Mouse (Mus musculus) hindbrain, embryonic 10.5 days (tissue): ENCODE results near the gene Pvr. TPM values are rescaled to one million over a fixed set of nuclear protein-coding genes. Genes with fewer than 3 reads are reported as not detected.
"Not testable (repeated sequence)": the region's sequence is repeated elsewhere in the genome, so short reads cannot be mapped to it uniquely, and the experiment has no call there.

Experiments
- DNase-seq: peaks from one replicate; pipeline ENCODE4 v3.0.0-alpha.2; 2017; ENCODE audit warnings: low spot score
- H3K27ac ChIP-seq: fragments of 300-500 bp; sonication (generic); 2 replicates; pipeline ENCODE4 v1.5.1; 2016; ENCODE audit warnings: mild to moderate bottlenecking, moderate library complexity
- H3K27me3 ChIP-seq: fragments of 300-500 bp; sonication (generic); 2 replicates; pipeline ENCODE4 v1.6.1; 2016; ENCODE audit warnings: mild to moderate bottlenecking; ENCODE audit not compliant: poor library complexity, insufficient read depth, severe bottlenecking
- H3K36me3 ChIP-seq: fragments of 300-500 bp; sonication (generic); 2 replicates; pipeline ENCODE4 v1.6.1; 2016; ENCODE audit warnings: mild to moderate bottlenecking, moderate library complexity
- H3K4me1 ChIP-seq: fragments of 300-500 bp; sonication (generic); replicated peaks from 2 replicates; pipeline ENCODE4 v1.6.1; 2016; ENCODE audit warnings: mild to moderate bottlenecking
- H3K4me3 ChIP-seq: fragments of 300-500 bp; sonication (generic); 2 replicates; pipeline ENCODE4 v1.5.1; 2016; ENCODE audit warnings: mild to moderate bottlenecking, moderate library complexity
- H3K9me3 ChIP-seq: fragments of 300-500 bp; sonication (generic); 2 replicates; pipeline ENCODE4 v1.6.1; 2016; ENCODE audit warnings: mild to moderate bottlenecking, moderate library complexity
- WGBS: fragments of 180-500 bp; shearing (Covaris S2); methylation state at CpG from one replicate; pipeline ENCODE4 v1.1.7; 2016; 5-methylcytosine and 5-hydroxymethylcytosine counted together
- polyA plus RNA-seq: library from polyadenylated mRNA; unstranded; fragments of >200 nt; fragmentation: Nextera tagmentation; extraction: Ambion mirVana; gene quantifications from 2 replicates; pipeline ENCODE4 v1.2.1, GENCODE M21; 2016

Gene Pvr
- polyA plus RNA-seq, 1 experiment from 2014 or later: 4.4 TPM

GRCm38 (mm10) chr7:19930481-19930880, 9.5 kb upstream of the Pvr start:
- not testable (repeated sequence) for H3K36me3 ChIP-seq, H3K4me3 ChIP-seq, H3K9me3 ChIP-seq, H3K27me3 ChIP-seq, H3K4me1 ChIP-seq, H3K27ac ChIP-seq, DNase-seq
- 80% methylated on average over 6 of the region's 6 CpGs for WGBS

GRCm38 (mm10) chr7:19928486-19928885, 7.5 kb upstream of the Pvr start:
- no peak for DNase-seq
- no peaks in the 10 kb centered on the region for H3K36me3 ChIP-seq
- no peaks in the 10 kb centered on the region for H3K9me3 ChIP-seq
- WGBS: 62% methylated on average over 5 of the region's 5 CpGs
- H3K4me3 ChIP-seq: no peak overlapping the region
- H3K27ac ChIP-seq: no peak overlapping the region
- peaks cover 9% of the 10 kb centered on the region for H3K4me1 ChIP-seq
- 0 out of 2 replicates have a peak, but pooled peaks cover 1% of the 10 kb centered on the region for H3K27me3 ChIP-seq

DNA sequence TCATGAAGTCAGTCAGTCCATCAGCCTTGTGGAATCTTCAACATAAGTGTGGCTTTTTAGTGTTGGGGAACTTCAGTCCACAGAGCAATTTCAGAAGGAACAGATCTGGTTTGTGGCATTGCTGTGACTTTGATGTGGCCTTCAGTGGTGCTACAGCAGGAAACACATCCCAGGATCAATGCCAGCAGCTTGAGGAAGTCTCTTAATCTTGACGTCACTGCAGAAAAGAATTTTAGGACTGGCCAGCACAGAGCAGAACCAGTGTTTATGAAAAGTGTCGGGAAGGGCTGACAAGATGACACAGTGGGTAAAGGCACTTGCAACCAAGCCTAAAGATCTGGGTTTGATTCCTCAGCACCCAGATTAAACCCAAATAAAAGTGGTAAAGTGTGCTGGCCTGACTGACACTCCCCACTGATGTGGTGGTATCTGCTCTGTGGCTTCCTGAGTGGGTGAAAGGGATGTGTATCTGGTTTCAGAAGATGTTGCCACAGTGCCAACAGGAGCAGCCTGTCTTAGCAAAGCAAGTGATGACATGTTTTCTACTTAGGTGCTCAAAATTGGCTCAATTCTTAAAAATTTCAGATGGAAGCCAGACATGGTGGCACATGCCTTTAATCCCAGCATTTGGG, 6.0 kb upstream of the Pvr start:
- Histone ChIP-seq H3K27ac (no peak overlapping the region), H3K4me3 (no peak overlapping the region), H3K4me1 (peaks cover 5% of the 10 kb centered on the region), H3K9me3 (no peaks in the 10 kb centered on the region), H3K36me3 (no peaks in the 10 kb centered on the region), H3K27me3 (0 out of 2 replicates have a peak, but pooled peaks cover 3% of the 10 kb centered on the region)
- 82% methylated on average over 2 of the region's 2 CpGs for WGBS
- DNase-seq: no peak

DNA sequence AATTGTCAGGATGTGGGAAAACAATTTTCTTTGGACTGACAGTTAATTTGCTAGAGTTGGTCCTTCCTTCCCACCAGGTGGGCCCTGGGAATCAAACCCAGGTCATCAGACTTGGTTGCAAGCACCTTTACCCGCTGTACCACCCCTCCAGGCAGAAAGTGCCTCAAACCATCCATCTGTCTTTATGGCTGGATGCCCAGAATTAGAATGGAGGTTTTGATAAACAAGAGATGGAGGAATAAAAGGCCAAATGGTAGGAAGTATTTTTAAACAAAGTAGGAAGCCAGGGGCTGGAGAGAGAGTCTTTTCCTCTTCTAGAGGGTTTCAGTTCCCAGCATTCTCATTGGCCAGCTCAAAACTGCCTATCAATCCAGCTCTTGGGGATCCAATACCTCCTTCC, 4.4 kb upstream of the Pvr start:
- DNase-seq: no peak
- Histone ChIP-seq H3K9me3 (no peaks in the 10 kb centered on the region), H3K36me3 (no peaks in the 10 kb centered on the region), H3K4me1 (peaks cover 13% of the 10 kb centered on the region), H3K27me3 (0 out of 2 replicates have a peak, but pooled peaks cover 3% of the 10 kb centered on the region), H3K4me3 (no peak overlapping the region), H3K27ac (no peak overlapping the region)
- WGBS: 71% methylated on average over 1 of the region's 1 CpGs

- WGBS: 11% methylated on average over 11 of the region's 15 CpGs
- Histone ChIP-seq H3K4me1 (peaks cover 20% of the 10 kb centered on the region), H3K27ac (no peak overlapping the region), H3K36me3 (no peaks in the 10 kb centered on the region), H3K4me3 (no peak overlapping the region), H3K9me3 (no peaks in the 10 kb centered on the region), H3K27me3 (0 out of 2 replicates have a peak, but pooled peaks cover 3% of the 10 kb centered on the region)
- peak; percentile 17 for DNase-seq
Observed at GRCm38 (mm10) chr7:19923797-19924196, 2.8 kb upstream of the Pvr start.

DNA sequence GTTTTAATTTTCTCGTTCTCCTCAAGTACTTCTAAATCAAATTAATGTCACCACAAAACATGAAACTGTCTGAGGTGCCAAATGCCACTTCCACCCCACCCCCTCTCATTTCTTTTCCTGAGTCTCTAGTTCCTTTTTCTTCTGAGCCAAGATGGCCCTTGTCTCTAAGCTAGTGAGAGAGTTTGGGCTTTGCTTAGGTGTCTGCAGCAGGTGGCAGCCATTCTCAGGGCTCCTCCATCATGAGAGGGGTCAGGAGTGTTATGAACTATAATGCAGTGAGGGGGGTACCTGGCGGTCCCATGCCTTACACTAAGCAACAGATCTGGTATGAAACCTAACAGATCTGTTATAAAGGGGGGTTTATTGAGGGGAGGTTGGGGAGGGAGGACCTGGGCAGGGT, 2.4 kb upstream of the Pvr start:
- Histone ChIP-seq H3K4me3 (no peak overlapping the region), H3K36me3 (no peaks in the 10 kb centered on the region), H3K9me3 (no peaks in the 10 kb centered on the region), H3K4me1 (peaks cover 20% of the 10 kb centered on the region), H3K27me3 (0 out of 2 replicates have a peak, but pooled peaks cover 3% of the 10 kb centered on the region), H3K27ac (no peak overlapping the region)
- 53% methylated on average over 2 of the region's 2 CpGs for WGBS
- no peak for DNase-seq

- H3K9me3 ChIP-seq: no peaks in the 10 kb centered on the region
- WGBS: 38% methylated on average over 4 of the region's 4 CpGs
- DNase-seq: no peak
- H3K27me3 ChIP-seq: 0 out of 2 replicates have a peak, but pooled peaks cover 3% of the 10 kb centered on the region
- H3K4me1 ChIP-seq: peaks cover 20% of the 10 kb centered on the region
- peak overlapping the region; percentile 82 for H3K4me3 ChIP-seq
- H3K36me3 ChIP-seq: peaks cover 11% of the 10 kb centered on the region
- peak overlapping the region; percentile 91; the same call in 1 of the 2 replicates for H3K27ac ChIP-seq
Observed at GRCm38 (mm10) chr7:19920166-19920505, 824 bp downstream of the Pvr start.

GRCm38 (mm10) chr7:19914558-19914957, 6.4 kb downstream of the Pvr start:
- Histone ChIP-seq H3K27me3 (no peaks in the 10 kb centered on the region), H3K36me3 (peaks cover 20% of the 10 kb centered on the region), H3K27ac (no peak overlapping the region), H3K9me3 (0 out of 2 replicates have a peak, but pooled peaks cover 3% of the 10 kb centered on the region), H3K4me1 (no peaks in the 10 kb centered on the region), H3K4me3 (no peak overlapping the region)
- no peak for DNase-seq
- WGBS: 93% methylated on average over 7 of the region's 7 CpGs

- H3K36me3 ChIP-seq: peaks cover 33% of the 10 kb centered on the region
- H3K4me3 ChIP-seq: no peak overlapping the region
- no peaks in the 10 kb centered on the region for H3K4me1 ChIP-seq
- DNase-seq: no peak
- no peaks in the 10 kb centered on the region for H3K27me3 ChIP-seq
- no peak overlapping the region for H3K27ac ChIP-seq
- 0 out of 2 replicates have a peak, but pooled peaks cover 3% of the 10 kb centered on the region for H3K9me3 ChIP-seq
- whole genome bisulfite sequencing: 91% methylated on average over 23 of the region's 23 CpGs
Observed at GRCm38 (mm10) chr7:19911695-19912524, 9.1 kb downstream of the Pvr start.

GRCm38 (mm10) chr7:19911292-19911658, 9.7 kb downstream of the Pvr start:
- DNase-seq: no peak
- Histone ChIP-seq H3K27me3 (no peaks in the 10 kb centered on the region), H3K27ac (no peak overlapping the region), H3K36me3 (peaks cover 32% of the 10 kb centered on the region), H3K4me1 (no peaks in the 10 kb centered on the region), H3K4me3 (no peak overlapping the region), H3K9me3 (0 out of 2 replicates have a peak, but pooled peaks cover 3% of the 10 kb centered on the region)
- WGBS: 88% methylated on average over 6 of the region's 6 CpGs

GRCm38 (mm10) chr7:19910421-19911291, 10.3 kb downstream of the Pvr start:
- Histone ChIP-seq H3K4me1 (no peaks in the 10 kb centered on the region), H3K27me3 (no peaks in the 10 kb centered on the region), H3K4me3 (no peak overlapping the region), H3K36me3 (peaks cover 30% of the 10 kb centered on the region), H3K27ac (no peak overlapping the region), H3K9me3 (0 out of 2 replicates have a peak, but pooled peaks cover 6% of the 10 kb centered on the region)
- peak; percentile 83 for DNase-seq
- 50% methylated on average over 21 of the region's 21 CpGs for WGBS

DNA sequence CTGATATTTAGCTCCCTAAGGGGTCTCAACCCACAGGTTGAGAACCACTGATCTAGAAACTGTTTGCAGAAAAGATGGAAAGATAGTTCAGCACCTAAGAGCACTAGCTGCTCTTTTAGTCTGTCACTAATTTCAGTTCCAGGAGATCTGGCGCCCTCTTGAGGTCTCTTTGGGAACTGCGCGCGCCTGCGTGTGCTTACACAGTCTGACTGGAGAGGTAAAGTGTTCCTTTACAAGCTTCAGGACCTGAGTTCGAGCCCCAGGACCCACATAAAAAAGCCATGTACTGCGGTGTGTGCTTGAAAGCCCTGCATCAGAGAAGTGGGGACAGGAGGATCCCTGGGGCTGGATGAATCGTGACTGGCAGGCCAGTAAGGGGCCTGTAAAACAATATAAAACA, 31.1 kb downstream of the Pvr start:
- H3K27me3 ChIP-seq: no peaks in the 10 kb centered on the region
- 52% methylated on average over 8 of the region's 8 CpGs for WGBS

More for the DNA sequence above, 31.1 kb downstream of the Pvr start:
- Histone ChIP-seq H3K27ac (no peak overlapping the region), H3K9me3 (peaks cover 43% of the 10 kb centered on the region), H3K4me3 (no peak overlapping the region), H3K36me3 (no peaks in the 10 kb centered on the region), H3K4me1 (no peaks in the 10 kb centered on the region)
- peak; percentile 29 for DNase-seq
